Mouse (Mus musculus) A20 (cell line): ENCODE results near the gene Astn1.

ENCODE experiments used
- DNase-seq: peaks from one replicate; pipeline ENCODE4 v3.0.0-alpha.2; 2011; ENCODE audit warnings: low read depth, low spot score

Gene Astn1

GRCm38 (mm10) chr1:158414198-158414597 is 52.1 kb downstream of the Astn1 start:
- no peak for DNase-seq

- no peak for DNase-seq
Measured at GRCm38 (mm10) chr1:158421451-158421850, 59.4 kb downstream of the Astn1 start.

- no peak for DNase-seq
Measured at GRCm38 (mm10) chr1:158422739-158423138, 60.7 kb downstream of the Astn1 start.

- no peak for DNase-seq
Measured at GRCm38 (mm10) chr1:158446071-158446470, 84.0 kb downstream of the Astn1 start.

GRCm38 (mm10) chr1:158447956-158448355 is 85.9 kb downstream of the Astn1 start:
- DNase-seq = no peak

- DNase-seq = no peak
Measured at GRCm38 (mm10) chr1:158452675-158453074, 90.6 kb downstream of the Astn1 start.

- DNase-seq = no peak
Measured at GRCm38 (mm10) chr1:158453587-158453986, 91.5 kb downstream of the Astn1 start.

- no peak for DNase-seq
Measured at GRCm38 (mm10) chr1:158463975-158464374, 101.9 kb downstream of the Astn1 start.

GRCm38 (mm10) chr1:158465286-158465685 is 103.2 kb downstream of the Astn1 start:
- DNase-seq = no peak

GRCm38 (mm10) chr1:158477841-158478240 is 115.8 kb downstream of the Astn1 start:
- no peak for DNase-seq

GRCm38 (mm10) chr1:158480285-158480684 is 118.2 kb downstream of the Astn1 start:
- no peak for DNase-seq

- no peak for DNase-seq
Measured at GRCm38 (mm10) chr1:158483733-158484132, 121.7 kb downstream of the Astn1 start.

- DNase-seq = no peak
Measured at GRCm38 (mm10) chr1:158489521-158490021, 127.5 kb downstream of the Astn1 start.

GRCm38 (mm10) chr1:158490175-158490574 is 128.1 kb downstream of the Astn1 start:
- no peak for DNase-seq

- DNase-seq = no peak
Measured at GRCm38 (mm10) chr1:158493289-158493688, 131.2 kb downstream of the Astn1 start.

- DNase-seq = no peak
Measured at GRCm38 (mm10) chr1:158500140-158500539, 138.1 kb downstream of the Astn1 start.

- DNase-seq = no peak
Measured at GRCm38 (mm10) chr1:158501019-158501418, 138.9 kb downstream of the Astn1 start.

- no peak for DNase-seq
Measured at GRCm38 (mm10) chr1:158507610-158508009, 145.5 kb downstream of the Astn1 start.

- DNase-seq = no peak
Measured at GRCm38 (mm10) chr1:158509112-158509855, 147.2 kb downstream of the Astn1 start.

- DNase-seq = no peak
Measured at GRCm38 (mm10) chr1:158510478-158511207, 148.6 kb downstream of the Astn1 start.

- no peak for DNase-seq
Measured at GRCm38 (mm10) chr1:158512089-158512488, 150.0 kb downstream of the Astn1 start.

- DNase-seq = no peak
Measured at GRCm38 (mm10) chr1:158512636-158513035, 150.6 kb downstream of the Astn1 start.

GRCm38 (mm10) chr1:158513572-158513971 is 151.5 kb downstream of the Astn1 start:
- DNase-seq = no peak
